Mouse (Mus musculus): ENCODE measurements around the gene Syn2. TPM values are rescaled to one million over a fixed set of nuclear protein-coding genes. Genes with fewer than 3 reads are reported as not detected.
"Not testable (repeated sequence)": the region's sequence is repeated elsewhere in the genome, so short reads cannot be mapped to it uniquely, and the experiment has no call there.

Gene Syn2
- polyA plus RNA-seq, 1 experiment from 2014 or later = not detected

GRCm38 (mm10) chr6:115212132-115212903 is 77.6 kb downstream of the Syn2 start:
- Histone ChIP-seq H3K4me3 (ENCODE audit: inconsistent target) (no peak overlapping the region), H3K27ac (no peak overlapping the region), H3K79me2 (ENCODE audit: inconsistent target) (no peaks in the 10 kb centered on the region), H3K36me3 (ENCODE audit: inconsistent target) (no peaks in the 10 kb centered on the region)
- 60% methylated on average over 5 of the region's 5 CpGs for WGBS (ENCODE audit: missing documents)

- no peak overlapping the region for H3K27ac ChIP-seq
- H3K79me2 ChIP-seq (ENCODE audit: inconsistent target) = no peaks in the 10 kb centered on the region
- H3K36me3 ChIP-seq (ENCODE audit: inconsistent target) = no peaks in the 10 kb centered on the region
- no peak overlapping the region for H3K4me3 ChIP-seq (ENCODE audit: inconsistent target)
- 12% methylated on average over 5 of the region's 5 CpGs for WGBS (ENCODE audit: missing documents)
Measured at GRCm38 (mm10) chr6:115213129-115213528, 78.4 kb downstream of the Syn2 start.

- Histone ChIP-seq H3K27ac (no peak overlapping the region), H3K36me3 (ENCODE audit: inconsistent target) (no peaks in the 10 kb centered on the region), H3K4me3 (ENCODE audit: inconsistent target) (no peak overlapping the region), H3K79me2 (ENCODE audit: inconsistent target) (no peaks in the 10 kb centered on the region)
- 92% methylated on average over 8 of the region's 8 CpGs for WGBS (ENCODE audit: missing documents)
Measured at GRCm38 (mm10) chr6:115221215-115221641, 86.5 kb downstream of the Syn2 start.

- H3K36me3 ChIP-seq (ENCODE audit: inconsistent target) = no peaks in the 10 kb centered on the region
- 84% methylated on average over 3 of the region's 3 CpGs for WGBS (ENCODE audit: missing documents)
- no peak overlapping the region for H3K4me3 ChIP-seq (ENCODE audit: inconsistent target)
- no peak overlapping the region for H3K27ac ChIP-seq
- no peaks in the 10 kb centered on the region for H3K79me2 ChIP-seq (ENCODE audit: inconsistent target)
Measured at GRCm38 (mm10) chr6:115225519-115225918, 90.8 kb downstream of the Syn2 start.

- Histone ChIP-seq H3K36me3 (ENCODE audit: inconsistent target) (no peaks in the 10 kb centered on the region), H3K4me3 (ENCODE audit: inconsistent target) (no peak within 1 kb of the TSS), H3K27ac (no peak within 1 kb of the TSS), H3K79me2 (ENCODE audit: inconsistent target) (no peaks in the 10 kb centered on the region)
- WGBS (ENCODE audit: missing documents) = 64% methylated on average over 3 of the region's 4 CpGs
Measured at GRCm38 (mm10) chr6:115227043-115227442, 92.3 kb downstream of the Syn2 start, which contains the start of gene Gm17482. Gene Gm17482 (plus strand): TSS chr6:115227343.

GRCm38 (mm10) chr6:115227529-115227928 is 92.8 kb downstream of the Syn2 start:
- 0% methylated on average over 2 of the region's 2 CpGs for WGBS (ENCODE audit: missing documents)
- H3K4me3 ChIP-seq (ENCODE audit: inconsistent target) = no peak overlapping the region
- H3K79me2 ChIP-seq (ENCODE audit: inconsistent target) = no peaks in the 10 kb centered on the region
- H3K27ac ChIP-seq = no peak overlapping the region
- no peaks in the 10 kb centered on the region for H3K36me3 ChIP-seq (ENCODE audit: inconsistent target)

GRCm38 (mm10) chr6:115230557-115230956 is 95.9 kb downstream of the Syn2 start:
- H3K36me3 ChIP-seq (ENCODE audit: inconsistent target) = no peaks in the 10 kb centered on the region
- H3K79me2 ChIP-seq (ENCODE audit: inconsistent target) = no peaks in the 10 kb centered on the region
- H3K4me3 ChIP-seq (ENCODE audit: inconsistent target) = no peak overlapping the region
- H3K27ac ChIP-seq = no peak overlapping the region
- 82% methylated on average over 3 of the region's 3 CpGs for WGBS (ENCODE audit: missing documents)

GRCm38 (mm10) chr6:115231836-115232235 is 97.1 kb downstream of the Syn2 start:
- H3K4me3 ChIP-seq (ENCODE audit: inconsistent target) = no peak overlapping the region
- WGBS (ENCODE audit: missing documents) = 40% methylated on average over 4 of the region's 4 CpGs
- H3K36me3 ChIP-seq (ENCODE audit: inconsistent target) = no peaks in the 10 kb centered on the region
- no peak overlapping the region for H3K27ac ChIP-seq
- no peaks in the 10 kb centered on the region for H3K79me2 ChIP-seq (ENCODE audit: inconsistent target)

GRCm38 (mm10) chr6:115232562-115232961 is 97.9 kb downstream of the Syn2 start:
- Histone ChIP-seq H3K79me2 (ENCODE audit: inconsistent target) (no peaks in the 10 kb centered on the region), H3K4me3 (ENCODE audit: inconsistent target) (no peak overlapping the region), H3K27ac (no peak overlapping the region), H3K36me3 (ENCODE audit: inconsistent target) (no peaks in the 10 kb centered on the region)
- 83% methylated on average over 1 of the region's 1 CpGs for WGBS (ENCODE audit: missing documents)

- Histone ChIP-seq H3K4me3 (ENCODE audit: inconsistent target) (no peak overlapping the region), H3K27ac (no peak overlapping the region), H3K79me2 (ENCODE audit: inconsistent target) (no peaks in the 10 kb centered on the region), H3K36me3 (ENCODE audit: inconsistent target) (no peaks in the 10 kb centered on the region)
- 85% methylated on average over 9 of the region's 9 CpGs for WGBS (ENCODE audit: missing documents)
Measured at GRCm38 (mm10) chr6:115238031-115239027, 103.6 kb downstream of the Syn2 start.

GRCm38 (mm10) chr6:115239335-115239734 is 104.6 kb downstream of the Syn2 start:
- no peak overlapping the region for H3K4me3 ChIP-seq (ENCODE audit: inconsistent target)
- WGBS (ENCODE audit: missing documents) = 94% methylated on average over 7 of the region's 7 CpGs
- no peak overlapping the region for H3K27ac ChIP-seq
- no peaks in the 10 kb centered on the region for H3K79me2 ChIP-seq (ENCODE audit: inconsistent target)
- H3K36me3 ChIP-seq (ENCODE audit: inconsistent target) = no peaks in the 10 kb centered on the region

- H3K4me3 ChIP-seq (ENCODE audit: inconsistent target); H3K27ac ChIP-seq; H3K36me3 ChIP-seq (ENCODE audit: inconsistent target); H3K79me2 ChIP-seq (ENCODE audit: inconsistent target): not testable (repeated sequence)
- 42% methylated on average over 2 of the region's 2 CpGs for WGBS (ENCODE audit: missing documents)
Measured at GRCm38 (mm10) chr6:115240431-115240830, 105.7 kb downstream of the Syn2 start.

GRCm38 (mm10) chr6:115241131-115241699 is 106.5 kb downstream of the Syn2 start:
- H3K36me3 ChIP-seq (ENCODE audit: inconsistent target) = no peaks in the 10 kb centered on the region
- WGBS (ENCODE audit: missing documents) = 94% methylated on average over 3 of the region's 3 CpGs
- H3K79me2 ChIP-seq (ENCODE audit: inconsistent target) = no peaks in the 10 kb centered on the region
- no peak overlapping the region for H3K27ac ChIP-seq
- no peak overlapping the region for H3K4me3 ChIP-seq (ENCODE audit: inconsistent target)

GRCm38 (mm10) chr6:115241939-115242338 is 107.2 kb downstream of the Syn2 start:
- WGBS (ENCODE audit: missing documents) = 98% methylated on average over 3 of the region's 3 CpGs
- Histone ChIP-seq H3K4me3 (ENCODE audit: inconsistent target) (no peak overlapping the region), H3K79me2 (ENCODE audit: inconsistent target) (no peaks in the 10 kb centered on the region), H3K36me3 (ENCODE audit: inconsistent target) (no peaks in the 10 kb centered on the region), H3K27ac (no peak overlapping the region)

Data from macrophage (primary cell).